Mouse (Mus musculus): ENCODE measurements around the gene Btg4.

Btg4 gene

GRCm38 (mm10) chr9:51165312-51166180, 104.8 kb downstream of the Btg4 start, which contains the start of gene Gm32742:
TSS of gene Gm32742 (minus strand) at chr9:51165517.
- in situ Hi-C loops (cut with MseI, MboI), result loop anchor here in 1 of 2 experiments (25.0 kb wide), 1 partner anchor 747 kb away; no protein-coding TSS in a partner anchor

- in situ Hi-C loops (cut with MseI, MboI), result loop anchor here in 1 of 2 experiments (25.0 kb wide), 1 partner anchor 744 kb away; no protein-coding TSS in a partner anchor
These were observed 107.3 kb downstream of the Btg4 start for GRCm38 (mm10) chr9:51167954-51168353.

GRCm38 (mm10) chr9:51168698-51169097, 108.0 kb downstream of the Btg4 start:
- in situ Hi-C loops (cut with MseI, MboI), result loop anchor here in 1 of 2 experiments (25.0 kb wide), 1 partner anchor 744 kb away; no protein-coding TSS in a partner anchor

GRCm38 (mm10) chr9:51169133-51169532, 108.4 kb downstream of the Btg4 start:
- in situ Hi-C loops (cut with MseI, MboI), result loop anchor here in 1 of 2 experiments (25.0 kb wide), 1 partner anchor 743 kb away; no protein-coding TSS in a partner anchor
